Mouse (Mus musculus): ENCODE results near the gene Kdm2b.

Kdm2b gene

DNA sequence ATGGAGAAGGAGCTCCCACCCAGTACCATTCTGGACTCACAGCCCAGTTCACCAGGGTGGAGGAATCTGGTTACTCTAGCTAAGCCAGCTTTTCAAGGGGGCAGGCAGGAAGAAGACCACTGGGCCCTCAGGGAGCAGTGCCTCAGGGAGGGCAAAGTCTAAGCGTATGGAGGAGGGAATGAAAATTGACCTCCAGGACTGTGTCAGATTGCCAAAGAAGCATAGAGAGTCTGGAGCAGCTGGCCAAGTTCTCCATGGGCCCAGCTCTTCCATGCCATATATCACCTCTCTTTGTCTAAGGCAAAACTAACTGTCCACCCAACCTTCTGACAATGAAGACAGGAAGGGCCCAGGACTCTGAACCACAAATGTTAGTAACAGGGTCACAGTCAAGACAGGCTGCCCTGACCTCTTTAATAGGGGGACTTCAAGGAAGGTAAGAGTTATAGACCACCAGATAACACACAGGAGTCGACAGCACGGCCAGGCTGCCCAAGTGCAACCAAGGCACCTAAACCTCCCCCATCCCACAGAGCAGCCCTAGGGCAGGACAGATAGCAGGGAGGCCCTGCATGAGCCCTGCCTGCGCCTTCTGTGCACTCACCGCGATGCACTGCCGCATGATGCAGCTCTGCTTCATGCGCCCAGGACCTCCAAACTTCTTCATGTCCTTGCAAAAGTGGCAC, 101.6 kb downstream of the Kdm2b start:
- no peak for DNase-seq

DNA sequence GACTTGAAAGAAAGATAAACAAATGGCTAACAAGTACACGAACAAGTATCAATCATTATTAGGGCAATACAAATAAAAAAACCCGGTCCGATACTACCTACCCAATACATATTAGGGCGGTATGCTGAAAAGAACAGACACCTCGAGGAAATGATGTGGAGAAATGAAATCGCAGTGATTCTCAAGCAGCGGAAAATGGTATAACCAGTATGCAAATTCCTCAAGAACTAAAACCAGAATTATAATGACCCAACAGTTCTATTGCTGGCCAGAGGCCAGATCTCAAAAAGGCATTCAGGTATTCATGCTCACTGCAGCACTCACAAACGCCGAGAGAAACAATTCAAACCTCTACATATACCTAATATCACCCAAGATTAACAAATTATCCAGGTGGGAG, 102.6 kb downstream of the Kdm2b start:
- DNase-seq: no peak

DNA sequence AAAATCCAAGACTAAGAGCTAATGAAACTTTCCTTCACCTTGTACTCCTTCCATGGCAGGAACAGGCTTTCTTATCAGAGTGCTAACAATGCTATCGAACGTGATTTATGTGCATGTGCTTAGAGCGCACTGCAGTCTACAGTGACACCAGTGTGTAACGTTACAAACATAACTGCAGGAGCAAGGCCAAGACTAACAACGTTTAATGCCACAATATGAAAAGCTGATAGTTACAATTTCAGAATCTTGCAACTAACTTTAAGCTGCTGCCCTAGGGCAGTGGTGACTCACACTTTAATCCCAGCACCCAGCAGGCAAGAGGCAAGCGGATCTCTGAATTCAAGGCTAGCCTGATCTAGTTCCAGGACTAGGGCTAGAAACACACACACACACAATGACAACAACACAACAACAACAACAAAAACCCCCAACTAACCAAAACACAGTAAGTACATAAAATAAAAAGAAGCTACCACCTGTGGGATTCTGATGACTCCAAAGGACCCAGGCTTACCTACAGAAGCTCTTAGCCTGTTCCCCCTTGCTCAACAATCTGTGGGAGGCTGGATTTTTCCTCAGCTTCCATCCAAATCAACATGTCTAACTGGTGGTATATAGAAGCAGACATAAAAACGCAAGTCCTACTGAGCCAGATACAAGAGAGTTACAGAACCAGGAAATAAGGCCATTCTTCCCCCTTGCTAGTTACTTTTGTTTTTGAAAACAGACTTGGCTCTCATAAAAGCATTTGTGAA, 104.9 kb downstream of the Kdm2b start:
- DNase-seq: no peak

DNA sequence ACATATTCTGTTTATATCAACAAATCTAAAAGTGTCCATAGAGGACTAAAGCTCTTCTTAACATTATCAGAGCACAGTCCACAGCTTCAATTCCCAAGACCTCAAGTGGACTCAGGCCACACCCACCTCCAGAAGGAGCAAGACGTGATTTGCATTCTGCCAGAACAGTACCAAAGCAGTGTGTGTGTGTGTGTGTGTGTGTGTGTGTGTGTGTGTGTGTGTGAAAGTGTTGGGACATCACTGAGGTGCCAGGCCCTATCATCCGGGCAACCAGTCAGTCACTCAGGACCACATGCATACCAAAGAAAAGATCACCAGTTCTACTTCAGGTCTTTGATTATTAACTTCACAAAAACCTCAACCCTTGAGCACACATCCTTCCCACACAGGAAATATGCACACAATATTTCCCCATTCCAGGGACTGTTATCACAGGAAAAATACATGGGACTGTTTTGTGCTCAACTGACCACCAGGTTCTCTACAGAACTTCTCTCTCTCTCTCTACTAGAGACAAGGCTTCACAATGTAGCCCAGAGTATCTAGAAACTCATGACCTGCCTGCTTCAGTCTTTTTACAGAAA, 105.9 kb downstream of the Kdm2b start:
- no peak for DNase-seq

DNA sequence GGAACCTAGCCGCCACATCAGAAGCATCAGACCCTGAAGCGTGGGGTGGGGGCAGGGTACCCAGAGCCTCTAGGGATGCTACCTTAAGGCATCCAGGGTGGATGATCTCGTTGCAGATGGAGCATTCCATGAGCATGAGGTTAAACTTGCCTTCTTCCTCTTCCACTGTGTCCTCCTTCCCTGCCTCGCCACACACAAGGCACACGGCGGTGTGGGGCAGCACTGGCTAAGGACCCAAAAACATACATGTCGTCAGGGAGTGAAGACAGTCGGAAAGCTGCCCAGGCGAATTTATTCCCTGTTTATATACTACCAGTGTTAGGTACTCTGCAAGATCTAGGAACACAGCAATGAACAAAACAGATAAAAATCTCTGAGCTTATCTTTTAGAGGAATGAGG, 106.4 kb downstream of the Kdm2b start:
- DNase-seq: no peak

DNA sequence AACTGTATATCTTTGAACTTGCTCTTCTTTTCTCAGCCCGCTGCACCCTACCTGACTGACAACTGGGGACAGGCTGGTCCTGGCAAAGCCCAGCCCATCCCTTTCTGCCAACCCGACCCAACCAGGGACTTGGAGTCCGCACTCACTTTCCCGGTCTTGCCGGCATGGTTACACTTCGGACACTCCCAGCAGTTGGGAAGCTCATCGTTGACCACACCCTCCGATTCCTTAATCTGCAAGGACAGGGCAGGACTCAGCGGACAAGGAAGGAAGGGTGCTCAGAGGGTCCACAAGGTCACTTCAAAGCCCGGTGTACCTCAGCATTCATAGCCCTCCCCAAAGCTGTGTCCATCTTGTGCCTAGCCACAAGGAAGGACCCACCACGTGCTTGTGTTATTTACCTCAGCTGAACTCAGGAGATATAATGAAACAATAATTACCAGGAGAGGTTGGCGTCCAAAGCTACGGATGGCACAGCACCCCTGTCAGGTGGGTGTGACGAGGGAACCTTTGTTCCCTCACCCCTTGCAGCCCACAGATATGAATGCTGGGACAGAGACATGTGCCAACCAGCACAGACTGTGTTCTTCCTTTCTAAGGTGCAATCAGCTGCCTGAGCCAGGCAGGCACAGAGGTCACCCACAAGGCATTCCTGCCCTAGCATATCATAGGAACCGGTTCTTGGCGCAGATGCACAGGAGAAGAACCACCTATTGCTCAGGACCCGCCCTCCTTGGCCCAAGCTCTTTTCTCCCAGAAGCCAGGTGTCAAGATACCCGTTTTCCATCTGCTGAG, 107.2 kb downstream of the Kdm2b start:
- DNase-seq: peak; percentile 48

DNA sequence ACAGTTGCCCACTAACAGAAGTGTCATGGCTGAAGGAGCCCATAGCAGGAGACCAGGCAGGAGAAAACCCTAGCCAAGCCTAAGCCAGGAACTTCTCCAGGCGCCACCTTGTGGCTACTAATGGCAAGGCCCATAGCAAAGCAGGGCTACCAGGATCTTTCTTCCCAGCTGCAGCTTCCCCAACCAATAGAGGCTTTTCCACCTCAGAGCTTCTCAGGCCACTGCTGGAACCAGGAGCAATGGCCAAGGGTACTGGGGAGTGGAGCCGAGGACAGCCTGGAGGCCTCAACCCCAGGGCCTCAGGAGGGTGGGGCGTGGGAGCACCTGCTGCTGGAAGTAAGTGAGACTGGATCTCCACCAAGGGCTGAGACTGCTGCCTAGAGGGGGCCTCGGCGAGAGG, 108.3 kb downstream of the Kdm2b start:
- peak; percentile 75 for DNase-seq

DNA sequence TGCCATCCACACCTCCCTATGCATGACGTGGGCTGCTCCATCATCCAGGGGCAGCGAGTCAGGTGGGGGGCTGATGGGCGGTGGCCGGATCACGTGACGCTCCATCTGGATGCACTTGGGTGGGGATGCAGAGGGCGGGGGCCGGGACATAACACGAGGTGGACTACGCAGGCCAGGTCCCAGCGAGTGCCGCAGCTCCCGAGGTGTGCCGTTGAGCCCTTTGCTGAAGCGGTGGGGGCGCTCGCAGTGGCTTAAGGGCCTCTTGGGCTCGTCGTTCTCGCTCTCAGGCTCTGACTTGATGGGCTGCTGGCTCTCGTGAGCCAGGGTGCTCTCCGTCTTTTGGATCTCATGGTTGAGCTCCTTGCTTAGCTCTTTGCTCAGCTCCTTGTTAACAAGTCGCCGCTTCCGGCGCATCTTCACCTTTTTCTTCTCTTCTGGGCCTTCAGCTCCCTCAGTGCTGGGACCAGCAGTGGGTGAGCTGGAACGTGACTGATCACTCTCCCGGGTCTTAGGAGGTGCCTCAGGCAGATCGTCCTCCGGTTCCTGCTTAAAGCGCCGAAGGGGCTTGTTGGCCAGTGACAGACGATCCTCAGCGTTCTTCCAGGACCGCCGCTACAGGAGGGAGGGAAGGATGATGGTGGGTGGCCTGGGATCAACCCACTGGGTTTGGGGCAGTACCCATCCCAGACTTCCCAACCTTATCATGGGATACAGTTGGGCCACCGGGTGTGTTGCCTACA, 109.2 kb downstream of the Kdm2b start:
- no peak for DNase-seq

DNA sequence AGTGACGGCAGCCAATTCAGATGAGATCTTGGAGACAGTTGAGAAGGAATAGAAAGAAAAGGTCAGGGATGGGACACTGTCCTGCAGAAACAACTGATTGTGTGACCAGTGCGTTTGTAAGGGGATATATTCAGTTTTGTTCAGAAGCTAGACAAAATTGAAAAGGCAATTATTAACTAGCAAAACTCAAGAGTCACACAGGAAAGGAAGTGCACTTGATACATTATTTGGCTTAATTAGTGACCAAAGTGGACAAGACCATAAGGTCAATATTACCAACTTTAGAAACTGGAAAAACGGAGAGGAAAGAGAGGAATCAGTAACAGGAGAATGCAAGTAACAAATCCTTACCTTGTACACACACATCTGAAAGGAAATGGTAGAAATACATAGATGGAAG, 113.0 kb downstream of the Kdm2b start:
- no peak for DNase-seq

DNA sequence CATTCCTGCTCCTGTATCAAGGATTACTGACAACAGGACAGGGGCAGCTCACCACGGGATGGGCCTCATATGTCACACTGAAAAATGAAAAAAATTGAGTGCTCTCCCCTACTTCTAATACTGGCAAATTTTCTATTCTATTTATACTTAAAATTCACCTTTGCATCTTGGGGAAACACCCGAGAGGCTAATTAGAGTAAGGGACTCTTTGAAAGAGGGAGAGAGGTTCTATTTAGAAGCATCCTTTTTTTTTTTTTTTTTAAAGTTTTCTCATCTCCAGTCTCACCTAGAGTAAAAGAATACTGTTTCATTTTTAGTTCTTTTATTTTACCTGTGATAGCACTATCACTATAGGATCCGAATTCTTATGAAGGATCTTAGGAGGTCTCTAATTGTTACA, 115.3 kb downstream of the Kdm2b start:
- DNase-seq: no peak

DNA sequence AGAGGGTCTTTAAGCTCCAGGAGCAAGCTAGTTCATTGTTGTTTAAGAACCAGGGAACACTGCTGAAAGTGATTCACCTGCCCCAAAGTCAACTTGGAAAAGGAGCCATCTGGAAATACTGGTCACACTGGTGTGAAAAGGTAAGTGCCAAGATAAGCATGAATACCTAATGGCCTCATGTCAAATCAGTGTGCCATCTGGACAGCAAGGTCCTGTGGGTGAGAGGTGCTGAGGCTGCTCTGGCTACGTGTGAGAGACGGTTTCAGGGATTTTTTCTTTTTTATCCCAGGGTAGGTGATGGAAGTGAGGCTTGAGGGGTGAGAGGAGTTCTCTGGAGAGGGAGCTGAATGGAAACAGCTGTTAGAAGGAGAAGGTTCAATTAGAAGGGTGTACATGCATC, 116.0 kb downstream of the Kdm2b start:
- peak; percentile 57 for DNase-seq

DNA sequence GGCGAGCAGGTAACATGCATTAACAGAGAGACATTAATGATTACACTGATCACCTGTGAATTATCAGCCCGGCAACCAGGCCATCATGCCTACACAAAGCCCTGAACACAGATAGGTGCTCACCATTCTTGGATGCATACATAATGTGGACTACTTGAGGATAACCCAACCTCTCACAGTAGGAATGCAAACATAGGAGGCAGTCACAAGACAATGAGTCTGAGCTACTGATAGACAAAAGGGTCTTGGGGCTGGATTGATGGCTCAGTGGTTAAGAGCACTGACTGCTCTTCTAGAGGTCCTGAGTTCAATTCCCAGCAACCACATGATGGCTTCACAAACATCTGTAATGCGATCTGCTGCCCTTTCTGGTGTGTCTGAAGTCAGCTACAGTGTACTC, 117.0 kb downstream of the Kdm2b start:
- DNase-seq: no peak

DNA sequence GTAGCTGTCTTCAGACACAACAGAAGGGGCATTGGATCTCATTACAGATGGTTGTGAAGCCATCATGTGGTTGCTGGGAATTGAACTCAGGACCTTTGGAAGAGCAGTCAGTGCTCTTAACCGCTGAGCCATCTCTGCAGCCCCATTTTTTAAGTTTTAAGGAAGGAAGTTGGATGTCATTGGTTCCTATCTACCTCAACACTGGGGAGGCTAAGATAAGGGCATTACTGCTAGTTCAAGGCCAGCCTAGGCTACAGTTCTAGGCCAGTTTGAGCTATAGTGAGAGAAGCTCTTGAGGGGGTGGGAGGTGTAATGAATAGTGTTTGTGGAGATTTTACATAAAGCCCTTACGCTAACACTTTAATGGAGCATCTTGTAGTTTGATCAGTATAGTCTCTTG, 126.6 kb downstream of the Kdm2b start:
- no peak for DNase-seq

DNA sequence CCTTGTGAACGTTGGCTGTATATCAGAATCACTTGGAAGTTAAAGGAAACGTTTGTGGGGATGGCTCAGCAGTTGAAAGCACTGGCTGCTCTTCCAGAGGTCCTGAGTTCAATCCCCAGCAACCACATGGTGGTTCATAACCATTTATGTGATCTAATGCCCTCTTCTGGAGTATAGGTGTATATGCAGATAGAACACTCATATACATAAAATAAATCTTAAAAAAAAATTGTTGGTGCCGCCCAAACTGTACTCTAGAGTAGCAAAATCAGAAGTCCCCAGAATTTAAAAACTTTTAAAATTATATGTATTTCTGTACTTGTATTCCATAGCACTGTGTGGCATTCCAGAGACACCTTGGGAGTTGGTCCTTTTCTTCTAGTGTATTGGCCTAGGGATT, 133.8 kb downstream of the Kdm2b start:
- no peak for DNase-seq

DNA sequence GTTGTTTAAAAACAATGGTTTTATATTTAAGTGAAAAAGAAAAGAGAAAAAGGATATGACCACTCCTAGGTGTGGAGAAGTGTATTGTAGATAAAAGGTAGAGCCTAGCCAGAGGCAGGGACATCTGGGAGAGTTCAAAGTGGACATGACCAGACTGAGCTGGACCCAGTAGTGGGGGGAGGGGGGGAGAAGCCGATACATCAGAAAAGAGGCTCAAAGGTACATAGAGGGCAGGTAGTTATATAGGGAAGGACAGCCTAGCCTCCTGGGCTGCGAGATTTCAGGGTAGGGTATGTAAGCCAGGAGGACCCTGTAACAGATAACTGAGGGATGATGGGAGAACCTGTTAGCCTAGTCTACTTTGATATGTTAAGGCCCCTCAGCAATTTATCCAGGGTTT, 137.0 kb downstream of the Kdm2b start:
- no peak for DNase-seq

DNA sequence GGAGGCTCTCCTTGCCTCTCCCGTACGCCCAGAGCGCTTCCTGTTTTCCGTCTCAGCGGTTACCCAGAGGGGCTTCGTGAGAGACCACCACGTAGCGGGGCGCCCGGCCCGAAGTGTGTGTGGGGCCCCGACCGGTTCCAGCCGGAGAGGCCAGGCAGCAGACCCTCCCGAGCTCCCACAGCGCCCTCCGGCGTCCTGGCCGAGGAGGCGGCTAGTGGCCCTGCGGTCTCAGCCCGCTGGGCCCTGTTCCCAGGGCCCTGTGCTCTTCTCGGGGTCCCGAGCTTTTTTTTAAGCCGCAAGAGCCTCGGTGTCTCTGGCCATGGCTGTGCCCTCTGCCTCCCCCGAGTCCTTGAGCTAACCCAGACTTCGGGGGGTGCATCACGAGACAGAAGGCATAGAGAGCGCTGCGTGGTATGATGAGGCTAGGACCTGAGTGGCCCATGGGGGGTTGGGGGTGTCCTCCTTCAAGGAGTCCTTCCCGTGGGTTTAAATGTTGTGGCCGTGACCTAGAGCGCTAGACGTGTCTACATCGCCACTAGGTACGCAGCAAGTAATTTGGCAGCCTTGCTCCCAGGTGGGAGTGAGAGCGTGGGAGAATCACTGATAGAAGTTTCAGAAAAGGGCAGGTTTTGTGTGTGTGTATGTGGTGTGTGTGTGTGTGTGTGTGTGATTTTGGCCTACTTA, 139.2 kb downstream of the Kdm2b start:
- no peak for DNase-seq

DNA sequence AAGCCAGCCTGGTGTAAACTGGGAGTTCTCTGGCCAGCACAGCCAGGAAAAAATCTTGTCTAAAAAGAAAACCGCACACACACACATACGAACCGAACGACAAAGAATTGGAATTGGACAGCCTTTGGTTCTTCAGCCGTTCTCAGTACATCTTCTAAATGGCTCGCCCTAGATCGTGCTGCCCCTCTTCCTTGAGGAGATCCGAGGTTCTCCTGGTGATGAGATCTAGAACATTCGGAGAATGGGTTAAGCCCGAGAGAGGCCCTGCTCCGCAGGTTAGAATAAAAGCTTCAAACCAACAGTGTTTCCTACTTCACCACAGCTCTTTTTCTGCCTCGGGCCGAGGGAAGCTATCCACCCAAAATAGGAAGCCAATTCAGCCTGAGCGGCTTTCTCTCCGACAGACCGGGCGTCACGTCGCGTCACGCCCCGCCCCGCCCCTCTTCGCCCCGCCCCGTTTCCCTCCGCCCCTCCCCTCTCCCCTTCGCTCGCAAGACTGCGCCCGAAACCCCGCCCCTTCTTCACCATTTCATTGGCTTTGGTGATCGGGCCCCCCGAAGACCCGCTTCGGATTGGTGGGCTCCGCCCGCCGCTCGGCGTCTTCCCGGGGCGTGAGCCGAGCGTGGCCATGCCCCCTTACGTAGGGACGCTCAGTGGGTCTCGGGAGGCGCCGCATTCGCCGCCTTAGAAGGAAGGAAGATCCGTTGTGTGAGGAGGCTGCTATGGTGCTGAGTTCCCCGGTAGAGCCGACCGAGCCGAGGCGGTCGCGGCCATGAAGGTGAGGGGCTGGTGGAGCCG, 139.9 kb downstream of the Kdm2b start, which contains the start of gene Rnf34:
TSS of gene Rnf34 (plus strand) at position 528 of the 798 bp plus-strand sequence.
- peak; percentile 95 for DNase-seq

DNA sequence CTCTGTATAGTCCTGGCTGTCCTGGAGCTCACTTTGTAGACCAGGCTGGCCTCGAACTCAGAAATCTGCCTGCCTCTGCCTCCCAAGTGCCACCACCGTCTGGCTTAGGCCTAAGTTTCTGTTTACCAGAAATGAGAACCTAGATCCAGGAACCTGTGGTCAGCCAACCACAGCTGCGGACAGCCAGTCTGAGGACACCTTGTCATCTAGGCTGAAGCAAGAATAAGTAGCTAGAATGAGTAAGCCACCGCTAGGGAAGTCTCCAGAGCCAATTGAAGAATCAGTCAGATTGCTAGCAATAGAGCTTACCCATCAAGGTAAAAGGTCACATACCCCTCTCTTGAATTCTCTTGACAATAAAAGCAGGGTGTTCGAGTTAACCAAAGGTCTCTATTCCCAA, 145.8 kb downstream of the Kdm2b start:
- DNase-seq: no peak

DNA sequence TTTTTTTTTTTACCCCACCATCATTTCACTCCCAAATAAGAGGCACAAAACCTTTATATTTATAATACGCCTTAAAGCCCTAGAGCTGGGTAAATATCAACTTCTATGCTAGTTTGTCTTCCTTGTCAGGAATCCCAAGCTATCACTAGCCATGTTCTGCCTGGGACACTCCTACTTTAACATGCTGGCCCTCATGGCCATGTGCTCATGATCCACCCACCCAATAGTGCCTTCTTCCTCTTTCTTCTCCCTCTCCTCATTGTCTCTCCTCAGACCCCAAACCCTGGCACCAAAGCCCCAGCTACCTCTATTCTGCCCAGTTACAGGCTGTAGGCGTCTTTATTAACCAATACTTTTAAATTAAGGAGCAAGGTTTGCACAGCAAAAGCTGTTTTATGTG, 148.5 kb downstream of the Kdm2b start:
- DNase-seq: no peak

DNA sequence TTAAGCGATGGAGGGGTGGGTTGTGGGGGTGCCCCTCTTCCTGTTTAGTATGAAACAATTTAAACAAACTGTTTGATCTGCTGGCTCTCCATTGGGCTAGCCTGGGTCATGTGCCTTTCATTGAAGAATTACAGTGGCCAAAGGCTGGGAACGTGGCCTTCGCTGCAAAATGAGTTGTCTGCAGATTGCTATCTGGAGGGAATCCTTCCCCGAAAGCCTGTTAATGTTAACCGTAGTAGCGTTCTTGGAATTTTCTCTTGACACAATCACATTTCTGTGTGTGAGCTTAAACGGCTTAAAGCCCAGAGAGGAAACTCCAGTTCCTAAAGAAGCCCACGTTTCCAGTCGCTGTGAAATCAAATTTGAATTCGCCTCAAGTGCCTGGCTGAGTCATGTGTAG, 156.6 kb downstream of the Kdm2b start:
- no peak for DNase-seq

DNA sequence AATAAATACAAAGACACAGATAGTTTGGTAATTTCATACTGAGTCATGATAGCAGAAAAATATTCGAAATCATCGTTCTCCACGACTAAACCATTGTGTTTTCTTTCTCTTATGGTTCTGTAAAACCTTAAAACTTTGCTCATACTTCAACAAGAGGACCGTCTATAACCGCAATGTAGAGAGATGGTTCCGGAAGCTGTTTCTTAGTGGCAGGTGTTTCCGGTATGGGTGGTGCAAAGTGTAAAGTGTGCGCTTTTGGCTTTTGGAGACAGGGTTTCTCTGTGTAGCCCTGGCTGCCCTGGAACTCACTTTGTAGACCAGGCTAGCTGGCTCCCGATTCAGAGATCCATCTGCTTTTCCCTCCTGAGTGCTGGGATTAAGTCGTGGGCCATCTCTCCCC, 157.1 kb downstream of the Kdm2b start:
- no peak for DNase-seq
